In the genomic region with DNA sequence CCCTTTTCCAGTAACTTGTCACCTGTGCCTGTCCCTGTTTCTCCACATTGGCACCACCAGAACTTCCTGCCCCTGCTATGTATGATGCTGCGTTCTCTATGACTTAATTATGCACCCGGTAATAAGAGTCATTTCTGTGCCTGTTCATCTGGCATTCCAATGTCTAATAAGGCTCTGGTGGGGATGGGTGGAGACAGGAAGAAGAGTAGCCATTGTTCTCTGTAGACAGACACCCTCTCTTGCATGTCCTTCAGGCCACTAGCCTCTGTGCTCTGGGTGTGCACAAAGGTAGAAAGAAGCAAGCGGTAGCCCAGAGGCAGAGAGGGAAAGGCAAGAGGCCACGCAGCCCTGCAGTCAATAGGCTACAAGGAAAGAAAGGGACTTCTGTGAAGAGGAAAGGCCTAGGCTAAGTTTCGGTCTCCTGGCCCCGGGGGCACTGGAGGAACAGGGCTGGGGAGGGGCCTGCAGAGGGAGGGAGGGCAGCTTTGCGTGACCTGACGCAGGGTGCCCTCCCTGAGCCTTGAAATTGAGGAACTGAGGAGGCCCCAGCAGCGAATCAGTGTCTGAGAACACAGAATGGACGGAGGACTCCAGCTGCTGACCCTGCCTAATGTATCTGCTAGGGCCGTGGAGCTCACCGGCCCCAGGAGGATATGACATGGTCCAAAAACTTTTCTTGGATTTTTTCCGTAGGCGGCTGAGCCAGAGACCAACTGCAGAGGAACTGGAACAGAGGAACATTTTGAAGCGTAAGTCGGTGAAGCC, we compare ENCODE assay signal across 10 mouse cellular contexts. TPM values are rescaled to one million over a fixed set of nuclear protein-coding genes. Genes with fewer than 3 reads are reported as not detected.
A peak's percentile ranks its signal among the peaks of the same experiment; 100 is the strongest.
DNase-seq lines count a peak whose midpoint lies in the region; ATAC-seq lines count a peak whose summit lies in the region.
"Had no signal": no experiment of that assay in that cellular context is flagged by ENCODE, and none has a peak within 500 bp of the region (broad histone marks: within the 10 kb centered on the region; RNA-seq: fewer than 3 reads in every experiment).

No protein-coding gene starts in this region.

- peak overlapping the region; percentile 73 for H3K27ac ChIP-seq in embryonic facial prominence, embryonic 10.5 days (replicated peaks)
- H3K27ac ChIP-seq: hindbrain, embryonic 15.5 days had no signal

- H3K4me3 ChIP-seq in embryonic facial prominence, embryonic 10.5 days = peak overlapping the region; percentile 34
- H3K4me3 ChIP-seq: hindbrain, embryonic 15.5 days; megakaryocyte, embryonic 14.5 days had no signal

- DNase-seq in kidney, postnatal 4 days = peak; percentile 45 to 59
- DNase-seq in kidney, postnatal 36 days = no peak
- peak; percentile 78 for DNase-seq in Muller cell, postnatal 12 days (ENCODE audit: inconsistent ontology term)
- DNase-seq in embryonic facial prominence, embryonic 10.5 days (ENCODE audit: low spot score) = peak; percentile 53
- peak; percentile 12 for DNase-seq in heart, postnatal 25 days (ENCODE audit: low spot score)
- no peak for DNase-seq in cerebellum, postnatal 25 days
- no peak for DNase-seq in ovary, adult 18-20 months (ENCODE audit: low spot score)

- no peaks in the 10 kb centered on the region; the same call in 1 of the 2 replicates for H3K27me3 ChIP-seq in embryonic facial prominence, embryonic 10.5 days (replicated peaks; ENCODE audit: low read depth, poor library complexity, severe bottlenecking)
- H3K27me3 ChIP-seq: hindbrain, embryonic 15.5 days had no signal

- peaks cover 39% of the 10 kb centered on the region for H3K4me1 ChIP-seq in embryonic facial prominence, embryonic 10.5 days

- ATAC-seq in erythroblast, adult 5-6 weeks (replicated peaks; ENCODE audit: low FRiP score, poor library complexity, severe bottlenecking) = no peak

- WGBS in embryonic facial prominence, embryonic 10.5 days = 35% methylated on average over 16 of the region's 16 CpGs

- intact Hi-C loops in heart, postnatal 25 days (cut with DNase I) = no loop called here

- H3K36me3 ChIP-seq in embryonic facial prominence, embryonic 10.5 days (replicated peaks) = no peaks in the 10 kb centered on the region
- H3K36me3 ChIP-seq: hindbrain, embryonic 15.5 days had no signal

- no peaks in the 10 kb centered on the region for H3K9me3 ChIP-seq in embryonic facial prominence, embryonic 10.5 days
- H3K9me3 ChIP-seq: hindbrain, embryonic 15.5 days; megakaryocyte, embryonic 14.5 days had no signal

RNA-seq across cellular contexts. Expression of gene Tbc1d7, which starts 48.8 kb away (rescaled TPM):
- 62.9 and 64.8 TPM in 2 replicates for polyA plus RNA-seq in embryonic facial prominence, embryonic 10.5 days (2016; fragmentation: Nextera tagmentation; extraction: Ambion mirVana)
- total RNA-seq in heart, postnatal 25 days (2021) = 10 to 100 TPM; 35.9 to 43.0 TPM
- 6.5 and 10.0 TPM in 2 replicates for total RNA-seq in erythroblast, adult 5-6 weeks (2015; ENCODE audit: low replicate concordance)
- total RNA-seq in erythroblast, adult 5-6 weeks (2017; ENCODE audit: low replicate concordance) = 4.7 and 6.7 TPM in 2 replicates

Comparison
In these comparisons a context has a peak if more than half of its experiments do, and no peak if none do; other contexts are left out.
1. DNase-seq: peak in kidney, postnatal 4 days (2 of 2), Muller cell, postnatal 12 days (single experiment), embryonic facial prominence, embryonic 10.5 days (single experiment) and heart, postnatal 25 days (single experiment); none in kidney, postnatal 36 days (0 of 2), cerebellum, postnatal 25 days (0 of 2) and ovary, adult 18-20 months (single experiment).